Mouse (Mus musculus) E14TG2a.4 (cell line): Measurements from ENCODE around the gene Smim24.

ENCODE experiments used
- CTCF ChIP-seq: conservative IDR thresholded peaks from 2 replicates; pipeline ENCODE4 v1.5.1; 2014; ENCODE audit warnings: low read length
- NANOG ChIP-seq: IDR thresholded peaks from 2 replicates; pipeline ENCODE4 v1.6.1; 2014; ENCODE audit warnings: borderline replicate concordance, low read length, mixed read lengths

DNA sequence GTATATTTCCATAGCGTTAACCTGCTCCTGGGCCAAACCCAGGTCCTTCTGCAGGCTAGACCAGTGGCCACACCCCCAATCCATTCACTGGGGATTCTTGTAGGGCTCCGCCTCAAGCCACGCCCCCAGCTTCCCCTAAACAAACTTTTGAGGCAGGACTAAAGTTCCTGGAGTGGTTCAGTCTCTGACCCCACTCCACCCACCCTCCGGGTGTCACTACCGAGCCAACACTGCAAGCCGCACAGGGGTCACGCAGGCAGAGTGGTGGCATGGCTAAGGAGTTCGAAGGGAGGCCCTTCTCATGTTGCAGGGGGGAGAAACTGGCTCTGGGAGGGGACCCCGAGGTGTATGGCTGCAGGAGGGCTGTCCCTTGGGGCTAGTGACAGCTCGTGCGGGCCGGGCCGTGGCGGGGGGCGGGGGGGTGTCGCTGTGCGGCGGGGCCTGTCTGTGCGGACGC lies 36.8 kb downstream of the Smim24 start:
- no peak for TF ChIP-seq CTCF
- no peak for TF ChIP-seq NANOG
